Mouse (Mus musculus): ENCODE data around the gene Sorbs2.

DNA sequence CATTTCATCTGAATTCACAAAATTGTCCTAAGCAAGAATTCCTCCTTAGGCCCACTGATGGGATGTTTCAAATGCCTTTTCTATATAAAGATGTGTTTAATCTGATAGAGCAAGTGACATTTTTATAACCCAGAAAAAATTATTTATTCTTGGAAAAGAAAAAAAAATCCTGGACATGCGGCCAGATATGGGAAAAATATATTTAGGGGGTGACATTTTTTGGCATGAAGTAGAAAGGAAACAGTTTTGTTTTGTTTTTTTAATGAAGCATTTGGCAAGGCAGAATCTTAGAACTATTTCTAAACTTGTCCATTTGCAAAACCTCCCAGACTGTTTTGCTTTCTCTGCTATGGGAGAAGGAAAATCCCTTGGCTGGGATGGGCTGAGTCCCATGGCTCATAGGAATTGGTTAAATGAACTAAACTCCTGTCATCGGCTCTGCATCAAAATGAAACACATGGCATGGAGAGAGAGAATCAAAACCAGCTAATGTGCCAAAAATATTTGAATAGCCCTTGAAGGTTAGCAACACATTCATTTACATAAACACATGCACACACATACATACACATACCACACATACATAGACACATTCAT, 182.1 kb downstream of the Sorbs2 start:
- TF ChIP-seq CTCF (IDR thresholded peaks at IDR 0.05; ENCODE audit: low read depth, low read length) = no peak
- no peak for TF ChIP-seq POLR2A (IDR thresholded peaks at IDR 0.05; ENCODE audit: borderline replicate concordance, low read depth, low read length)

Data from bone marrow macrophage, adult 2 months (primary cell).